Mouse (Mus musculus) limb, embryonic 13.5 days (tissue): ENCODE results near the gene Snrpe. TPM values are rescaled to one million over a fixed set of nuclear protein-coding genes. Genes with fewer than 3 reads are reported as not detected.

Experiments used
- ATAC-seq: fragments of 200-750 bp; cut with Nextera tagmentation; 2 replicates; pipeline ENCODE4 v1.8.0; 2017; ENCODE audit warnings: low read depth, moderate number of reproducible peaks, moderate TSS enrichment; ENCODE audit not compliant: low FRiP score
- H3K27ac ChIP-seq: fragments of 300-500 bp; sonication (generic); 2 replicates; pipeline ENCODE4 v1.5.1; 2015; ENCODE audit warnings: inconsistent platforms, mild to moderate bottlenecking, moderate library complexity
- H3K27me3 ChIP-seq: fragments of 300-500 bp; sonication (generic); 2 replicates; pipeline ENCODE4 v1.6.1; 2015; ENCODE audit warnings: mild to moderate bottlenecking, inconsistent platforms
- H3K36me3 ChIP-seq: fragments of 300-500 bp; sonication (generic); 2 replicates; pipeline ENCODE4 v1.6.1; 2015; ENCODE audit warnings: inconsistent platforms, mild to moderate bottlenecking, moderate library complexity
- H3K4me1 ChIP-seq: fragments of 300-500 bp; sonication (generic); 2 replicates; pipeline ENCODE4 v1.6.1; 2015; ENCODE audit warnings: inconsistent platforms
- H3K4me2 ChIP-seq: fragments of 300-500 bp; sonication (generic); replicated peaks from 2 replicates; pipeline ENCODE4 v1.6.1; 2015; ENCODE audit warnings: inconsistent platforms, mild to moderate bottlenecking, moderate library complexity
- H3K4me3 ChIP-seq: fragments of 300-500 bp; sonication (generic); 2 replicates; pipeline ENCODE4 v1.5.1; 2015; ENCODE audit warnings: moderate library complexity, mild to moderate bottlenecking, inconsistent platforms
- H3K9ac ChIP-seq: fragments of 300-500 bp; sonication (generic); 2 replicates; pipeline ENCODE4 v1.6.1; 2015; ENCODE audit warnings: mild to moderate bottlenecking, inconsistent platforms
- H3K9me3 ChIP-seq: fragments of 300-500 bp; sonication (generic); 2 replicates; pipeline ENCODE4 v1.6.1; 2016; ENCODE audit warnings: inconsistent platforms
- WGBS: fragments of 180-500 bp; shearing (Covaris S2); methylation state at CpG from one replicate; pipeline ENCODE4 v1.1.7; 2015; 5-methylcytosine and 5-hydroxymethylcytosine counted together
- polyA plus RNA-seq: library from polyadenylated mRNA; unstranded; fragments of >200 nt; fragmentation: Nextera tagmentation; extraction: Ambion mirVana; gene quantifications from 2 replicates; pipeline ENCODE4 v1.2.1, GENCODE M21; 2015

Snrpe gene
- 732 and 754 TPM in 2 replicates for polyA plus RNA-seq

- ATAC-seq = peak; percentile 98
- Histone ChIP-seq H3K36me3 (peaks cover 47% of the 10 kb centered on the region), H3K9ac (peak within 1 kb of the TSS; percentile 96), H3K27ac (peak within 1 kb of the TSS; percentile 89), H3K4me1 (peaks cover 11% of the 10 kb centered on the region), H3K4me3 (peak within 1 kb of the TSS; percentile 92), H3K9me3 (no peaks in the 10 kb centered on the region), H3K4me2 (peak within 1 kb of the TSS; percentile 78), H3K27me3 (no peaks in the 10 kb centered on the region)
- under 1% methylated on average over 73 of the region's 73 CpGs for WGBS
Measured at GRCm38 (mm10) chr1:133609771-133610502, at the start of gene Snrpe. Gene Snrpe (minus strand): TSS chr1:133610291.

- Histone ChIP-seq H3K9ac (no peak overlapping the region), H3K27ac (no peak overlapping the region), H3K9me3 (no peaks in the 10 kb centered on the region), H3K4me3 (peak overlapping the region; percentile 74; the same call in 1 of the 2 replicates), H3K36me3 (peaks cover 31% of the 10 kb centered on the region), H3K4me2 (peak overlapping the region; percentile 94), H3K4me1 (peaks cover 42% of the 10 kb centered on the region), H3K27me3 (no peaks in the 10 kb centered on the region)
- ATAC-seq = no peak
- WGBS = 89% methylated on average over 3 of the region's 3 CpGs
Measured at GRCm38 (mm10) chr1:133658878-133659277, 48.8 kb upstream of the Snrpe start.

DNA sequence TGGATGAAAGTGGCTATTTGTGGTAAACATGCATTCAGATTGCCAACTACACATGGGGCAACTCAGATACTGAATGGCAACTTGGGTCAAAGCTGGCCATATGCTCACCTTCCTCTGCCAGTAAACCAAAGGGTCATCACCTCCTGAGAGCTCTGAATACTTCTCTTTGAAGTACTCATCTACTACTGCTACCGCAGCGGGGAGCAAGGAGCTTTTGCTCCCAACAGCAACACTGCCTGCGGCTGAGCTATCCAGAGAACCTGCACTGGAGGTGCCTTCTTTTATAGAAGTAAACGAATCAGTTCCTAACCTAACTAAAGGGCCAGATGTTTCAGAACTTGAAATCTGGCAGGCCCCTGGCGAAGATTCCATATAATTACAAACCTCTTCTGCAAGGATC is 46.7 kb upstream of the Snrpe start:
- Histone ChIP-seq H3K27me3 (no peaks in the 10 kb centered on the region), H3K4me3 (peak overlapping the region; percentile 5; the same call in 1 of the 2 replicates), H3K27ac (no peak overlapping the region), H3K9me3 (no peaks in the 10 kb centered on the region), H3K36me3 (peaks cover 38% of the 10 kb centered on the region), H3K9ac (0 out of 2 replicates have a peak overlapping the region, but pooled peaks have one; percentile 9), H3K4me1 (peaks cover 42% of the 10 kb centered on the region), H3K4me2 (peak overlapping the region; percentile 94)
- ATAC-seq = no peak
- WGBS = 24% methylated on average over 5 of the region's 5 CpGs

DNA sequence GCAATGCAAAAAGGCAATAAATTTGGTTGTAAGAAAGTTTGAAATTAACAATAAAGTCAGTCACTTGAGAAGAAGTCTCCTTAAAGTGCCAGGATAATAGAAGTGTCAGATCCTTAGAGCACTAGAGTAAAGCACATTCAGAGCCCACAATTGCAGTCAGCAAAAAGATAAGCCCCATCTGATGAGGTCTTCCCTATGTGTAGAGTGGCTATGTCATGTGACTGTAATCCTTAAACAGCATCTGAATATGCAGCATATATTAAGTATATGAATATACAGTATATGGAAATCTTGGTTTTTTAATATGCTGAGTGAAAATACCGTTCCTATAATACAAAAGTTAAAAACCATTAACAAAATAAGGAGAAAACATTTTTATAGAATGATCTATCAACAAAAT is 42.9 kb upstream of the Snrpe start:
- Histone ChIP-seq H3K4me1 (peaks cover 18% of the 10 kb centered on the region), H3K9me3 (no peaks in the 10 kb centered on the region), H3K4me3 (no peak overlapping the region), H3K27ac (no peak overlapping the region), H3K27me3 (no peaks in the 10 kb centered on the region), H3K9ac (no peak overlapping the region), H3K36me3 (peaks cover 40% of the 10 kb centered on the region), H3K4me2 (no peak overlapping the region)
- no peak for ATAC-seq
- 90% methylated on average over 1 of the region's 1 CpGs for WGBS

GRCm38 (mm10) chr1:133650288-133651055 is 40.4 kb upstream of the Snrpe start:
- Histone ChIP-seq H3K4me1 (no peaks in the 10 kb centered on the region), H3K9me3 (no peaks in the 10 kb centered on the region), H3K36me3 (peaks cover 45% of the 10 kb centered on the region), H3K27me3 (no peaks in the 10 kb centered on the region), H3K27ac (no peak overlapping the region), H3K4me2 (no peak overlapping the region), H3K4me3 (no peak overlapping the region), H3K9ac (no peak overlapping the region)
- WGBS = 92% methylated on average over 7 of the region's 7 CpGs
- ATAC-seq = no peak

DNA sequence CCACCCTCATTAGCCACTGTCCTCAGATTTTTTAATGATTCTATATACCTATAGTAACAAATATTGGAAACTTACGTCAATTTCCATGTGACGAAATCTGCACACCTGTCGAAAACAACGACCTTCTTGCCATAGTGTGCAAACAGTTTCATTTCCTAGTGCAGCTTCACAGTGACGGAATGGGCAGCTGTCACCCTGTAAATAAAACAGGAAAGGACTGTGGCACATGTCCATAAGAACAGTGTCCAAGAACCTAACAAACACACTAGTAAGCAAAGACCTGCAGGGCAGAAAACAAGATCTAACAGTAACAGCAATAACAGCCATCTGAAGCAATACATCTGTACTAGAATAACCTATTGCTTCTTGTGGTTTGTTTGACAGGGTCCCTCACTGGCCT is 35.6 kb upstream of the Snrpe start:
- Histone ChIP-seq H3K4me3 (no peak overlapping the region), H3K4me2 (no peak overlapping the region), H3K9ac (no peak overlapping the region), H3K36me3 (peaks cover 73% of the 10 kb centered on the region), H3K4me1 (no peaks in the 10 kb centered on the region), H3K27me3 (no peaks in the 10 kb centered on the region), H3K27ac (no peak overlapping the region), H3K9me3 (no peaks in the 10 kb centered on the region)
- ATAC-seq = no peak
- 89% methylated on average over 5 of the region's 5 CpGs for WGBS

DNA sequence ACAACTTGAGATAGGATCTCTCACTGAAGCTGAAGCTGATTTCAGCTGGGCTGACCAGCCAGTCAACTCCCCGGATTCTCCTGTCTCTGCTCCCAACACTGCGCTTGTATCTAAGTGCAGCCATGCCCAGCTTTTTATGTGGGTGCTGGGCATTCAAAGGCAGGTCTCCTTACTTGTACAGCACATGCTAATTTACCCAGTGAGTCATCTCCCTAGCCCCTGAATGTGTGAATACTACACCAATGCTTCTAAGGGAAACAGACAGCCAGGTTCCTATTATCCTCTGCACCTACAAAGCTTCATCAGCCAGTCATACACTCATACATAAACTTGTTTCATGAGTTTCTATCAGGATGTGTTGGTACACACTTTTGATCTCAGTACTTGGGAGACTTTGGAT is 31.1 kb upstream of the Snrpe start:
- no peak for ATAC-seq
- Histone ChIP-seq H3K27ac (no peak overlapping the region), H3K36me3 (peaks cover 97% of the 10 kb centered on the region), H3K9ac (no peak overlapping the region), H3K4me3 (no peak overlapping the region), H3K4me1 (no peaks in the 10 kb centered on the region), H3K4me2 (no peak overlapping the region), H3K9me3 (no peaks in the 10 kb centered on the region), H3K27me3 (no peaks in the 10 kb centered on the region)
- 94% methylated on average over 2 of the region's 2 CpGs for WGBS

GRCm38 (mm10) chr1:133638517-133638916 is 28.4 kb upstream of the Snrpe start:
- H3K4me3 ChIP-seq = no peak overlapping the region
- no peaks in the 10 kb centered on the region for H3K9me3 ChIP-seq
- H3K4me1 ChIP-seq = no peaks in the 10 kb centered on the region
- WGBS = 85% methylated on average over 6 of the region's 6 CpGs
- H3K27ac ChIP-seq = no peak overlapping the region
- no peak overlapping the region for H3K4me2 ChIP-seq
- no peak overlapping the region for H3K9ac ChIP-seq
- no peaks in the 10 kb centered on the region for H3K27me3 ChIP-seq
- ATAC-seq = no peak
- peaks cover 94% of the 10 kb centered on the region for H3K36me3 ChIP-seq

GRCm38 (mm10) chr1:133632168-133632567 is 22.1 kb upstream of the Snrpe start:
- Histone ChIP-seq H3K27me3 (no peaks in the 10 kb centered on the region), H3K9ac (no peak overlapping the region), H3K4me1 (no peaks in the 10 kb centered on the region), H3K36me3 (peaks cover 92% of the 10 kb centered on the region), H3K27ac (no peak overlapping the region), H3K4me2 (no peak overlapping the region), H3K9me3 (no peaks in the 10 kb centered on the region), H3K4me3 (no peak overlapping the region)
- no peak for ATAC-seq
- 80% methylated on average over 2 of the region's 2 CpGs for WGBS

DNA sequence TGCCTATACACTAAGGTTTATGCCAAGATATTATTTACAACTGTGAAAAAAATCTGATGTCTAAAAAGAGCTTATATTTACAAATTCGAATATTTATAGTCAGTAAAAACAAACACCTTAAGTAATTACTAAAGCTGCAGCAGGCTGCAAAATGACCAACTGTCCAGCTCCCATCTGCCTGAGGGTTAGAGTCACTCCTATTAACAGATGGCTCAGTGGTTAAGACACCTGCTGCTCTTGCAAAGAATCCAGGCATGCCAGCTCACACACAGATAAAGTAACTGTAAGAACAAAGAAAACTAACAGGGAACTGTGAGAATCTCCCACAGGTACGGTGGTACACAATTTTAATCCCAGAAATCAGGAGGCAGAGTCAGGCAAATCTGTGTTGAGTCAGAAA is 15.0 kb upstream of the Snrpe start:
- H3K27me3 ChIP-seq = no peaks in the 10 kb centered on the region
- no peak overlapping the region for H3K4me2 ChIP-seq
- peaks cover 92% of the 10 kb centered on the region for H3K36me3 ChIP-seq
- H3K9me3 ChIP-seq = no peaks in the 10 kb centered on the region
- H3K27ac ChIP-seq = no peak overlapping the region
- 79% methylated on average over 2 of the region's 2 CpGs for WGBS
- no peaks in the 10 kb centered on the region for H3K4me1 ChIP-seq
- H3K9ac ChIP-seq = no peak overlapping the region
- no peak overlapping the region for H3K4me3 ChIP-seq
- no peak for ATAC-seq

GRCm38 (mm10) chr1:133618311-133618710 is 8.2 kb upstream of the Snrpe start:
- no peak overlapping the region for H3K4me2 ChIP-seq
- H3K4me3 ChIP-seq = no peak overlapping the region
- no peak for ATAC-seq
- H3K9ac ChIP-seq = no peak overlapping the region
- H3K9me3 ChIP-seq = no peaks in the 10 kb centered on the region
- no peaks in the 10 kb centered on the region for H3K27me3 ChIP-seq
- WGBS = 74% methylated on average over 8 of the region's 8 CpGs
- H3K27ac ChIP-seq = no peak overlapping the region
- H3K36me3 ChIP-seq = peaks cover 80% of the 10 kb centered on the region
- no peaks in the 10 kb centered on the region for H3K4me1 ChIP-seq

DNA sequence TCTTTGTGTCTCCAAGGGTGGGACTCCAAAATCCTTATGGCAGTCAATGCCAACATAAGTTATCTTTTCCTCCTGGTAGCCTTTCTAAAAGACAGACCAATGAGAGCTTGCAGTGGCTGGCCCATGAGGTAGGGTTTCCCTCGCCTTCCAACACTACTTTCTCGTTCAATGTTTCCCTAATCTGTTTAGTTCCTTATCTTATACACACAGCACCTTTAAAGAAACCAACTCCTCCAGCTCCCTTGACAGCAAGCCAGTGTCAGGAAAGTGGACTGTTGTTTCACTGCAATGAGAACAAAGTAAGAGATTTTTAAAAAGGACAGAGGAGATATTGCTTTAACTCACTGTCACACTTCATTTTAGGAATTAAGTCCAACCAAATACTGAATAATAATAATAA is 7.8 kb upstream of the Snrpe start:
- no peaks in the 10 kb centered on the region for H3K27me3 ChIP-seq
- WGBS = 65% methylated on average over 2 of the region's 2 CpGs
- H3K4me1 ChIP-seq = no peaks in the 10 kb centered on the region
- ATAC-seq = no peak
- H3K4me3 ChIP-seq = no peak overlapping the region
- no peaks in the 10 kb centered on the region for H3K9me3 ChIP-seq
- H3K4me2 ChIP-seq = no peak overlapping the region
- H3K9ac ChIP-seq = no peak overlapping the region
- no peak overlapping the region for H3K27ac ChIP-seq
- H3K36me3 ChIP-seq = peaks cover 75% of the 10 kb centered on the region
